Mouse (Mus musculus) stomach, embryonic 16.5 days (tissue): Measurements from ENCODE around the gene Abcc8. TPM values are rescaled to one million over a fixed set of nuclear protein-coding genes. Genes with fewer than 3 reads are reported as not detected.
A peak's percentile ranks its signal among the peaks of the same experiment; 100 is the strongest.
"Not testable (repeated sequence)": the region's sequence is repeated elsewhere in the genome, so short reads cannot be mapped to it uniquely, and the experiment has no call there.

ENCODE experiments used
- ATAC-seq: fragments of 200-750 bp; cut with Nextera tagmentation; 2 replicates; pipeline ENCODE4 v1.8.0; 2017; ENCODE audit warnings: moderate number of reproducible peaks, moderate TSS enrichment; ENCODE audit not compliant: insufficient read depth, low FRiP score
- H3K27ac ChIP-seq: fragments of 300-500 bp; sonication (generic); 2 replicates; pipeline ENCODE4 v1.5.1; 2014; ENCODE audit warnings: low read length
- H3K27me3 ChIP-seq: fragments of 300-500 bp; sonication (generic); 2 replicates; pipeline ENCODE4 v1.6.1; 2014; ENCODE audit warnings: low read length, control low read depth, mixed read lengths; ENCODE audit not compliant: control insufficient read depth, insufficient read depth
- H3K36me3 ChIP-seq: fragments of 300-500 bp; sonication (generic); 2 replicates; pipeline ENCODE4 v1.6.1; 2014; ENCODE audit warnings: low read length; ENCODE audit not compliant: control insufficient read depth, insufficient read depth
- H3K4me1 ChIP-seq: fragments of 300-500 bp; sonication (generic); 2 replicates; pipeline ENCODE4 v1.6.1; 2014; ENCODE audit warnings: low read length, control low read depth, mixed read lengths; ENCODE audit not compliant: control insufficient read depth, insufficient read depth
- H3K4me2 ChIP-seq: fragments of 300-500 bp; sonication (generic); 2 replicates; pipeline ENCODE4 v1.6.1; 2014; ENCODE audit warnings: low read depth, low read length, mixed read lengths
- H3K4me3 ChIP-seq: fragments of 300-500 bp; sonication (generic); replicated peaks from 2 replicates; pipeline ENCODE4 v1.5.1; 2014; ENCODE audit warnings: mild to moderate bottlenecking, low read length
- H3K9ac ChIP-seq: fragments of 300-500 bp; sonication (generic); 2 replicates; pipeline ENCODE4 v1.6.1; 2014; ENCODE audit warnings: low read length
- H3K9me3 ChIP-seq: fragments of 300-500 bp; sonication (generic); replicated peaks from 2 replicates; pipeline ENCODE4 v1.6.1; 2016; ENCODE audit warnings: low read length, control low read depth; ENCODE audit not compliant: control insufficient read depth
- WGBS: fragments of 180-500 bp; shearing (Covaris S2); extraction: QIAGEN DNeasy Blood & Tissue Kit; methylation state at CpG from one replicate; pipeline ENCODE4 v1.1.7; 2014; 5-methylcytosine and 5-hydroxymethylcytosine counted together
- polyA plus RNA-seq: library from polyadenylated mRNA; unstranded; fragments of >200 nt; fragmentation: Nextera tagmentation; extraction: Ambion mirVana; gene quantifications from 2 replicates; pipeline ENCODE4 v1.2.1, GENCODE M21; 2015

Abcc8 gene
- polyA plus RNA-seq, 1 experiment from 2014 or later = 10.6 TPM

DNA sequence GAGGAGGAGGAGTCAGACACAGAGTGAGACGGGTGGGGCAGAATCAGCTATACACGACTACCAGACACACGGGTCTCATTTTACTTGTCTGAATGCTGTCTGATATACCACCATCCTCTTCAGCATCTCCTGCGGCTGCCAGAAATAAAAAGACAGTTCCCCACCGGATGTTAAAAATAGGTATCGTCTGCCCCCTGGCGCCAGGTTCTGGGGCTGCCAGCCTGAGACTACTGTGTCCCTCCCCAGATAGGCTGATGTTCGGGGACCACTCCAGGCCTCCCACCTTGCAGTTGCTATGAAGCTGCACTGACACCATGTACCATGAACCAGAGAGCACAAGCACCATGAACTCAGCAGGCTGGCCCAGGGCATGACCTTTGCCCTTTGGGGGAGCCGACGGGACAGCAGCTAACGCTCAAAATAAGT lies 24.2 kb upstream of the Abcc8 start:
- no peak for ATAC-seq

DNA sequence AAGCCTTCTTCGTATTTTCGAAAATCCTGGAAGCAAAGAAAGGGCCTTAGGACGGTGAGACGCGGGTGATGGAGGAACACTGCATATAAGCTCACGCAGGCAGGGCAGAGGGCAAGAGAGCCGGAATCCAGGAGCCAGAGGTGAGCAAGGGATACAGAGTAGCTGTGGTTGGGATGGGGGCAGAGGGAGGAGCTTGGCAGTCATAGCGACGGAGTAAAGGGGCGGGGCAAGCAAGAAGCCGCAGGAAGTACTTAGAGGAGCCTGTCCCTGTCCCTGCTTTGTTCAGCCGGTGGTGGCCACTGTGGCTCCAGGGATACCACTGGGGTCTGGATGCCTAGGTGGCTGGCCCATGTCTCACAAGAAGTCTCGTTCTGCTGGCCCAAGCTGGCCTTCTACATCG lies 21.8 kb upstream of the Abcc8 start:
- WGBS = 17% methylated on average over 14 of the region's 14 CpGs
- 0 out of 2 replicates have a peak, but pooled peaks have one; percentile 6 for ATAC-seq
- peak overlapping the region; percentile 21; the same call in 1 of the 2 replicates for H3K4me2 ChIP-seq

More for the DNA sequence above, 24.2 kb upstream of the Abcc8 start:
- Histone ChIP-seq H3K4me3 (no peak overlapping the region), H3K36me3 (no peaks in the 10 kb centered on the region), H3K27me3 (no peaks in the 10 kb centered on the region), H3K27ac (no peak overlapping the region), H3K4me1 (no peaks in the 10 kb centered on the region), H3K9ac (no peak overlapping the region), H3K4me2 (no peak overlapping the region), H3K9me3 (no peaks in the 10 kb centered on the region)
- WGBS = 33% methylated on average over 11 of the region's 11 CpGs

DNA sequence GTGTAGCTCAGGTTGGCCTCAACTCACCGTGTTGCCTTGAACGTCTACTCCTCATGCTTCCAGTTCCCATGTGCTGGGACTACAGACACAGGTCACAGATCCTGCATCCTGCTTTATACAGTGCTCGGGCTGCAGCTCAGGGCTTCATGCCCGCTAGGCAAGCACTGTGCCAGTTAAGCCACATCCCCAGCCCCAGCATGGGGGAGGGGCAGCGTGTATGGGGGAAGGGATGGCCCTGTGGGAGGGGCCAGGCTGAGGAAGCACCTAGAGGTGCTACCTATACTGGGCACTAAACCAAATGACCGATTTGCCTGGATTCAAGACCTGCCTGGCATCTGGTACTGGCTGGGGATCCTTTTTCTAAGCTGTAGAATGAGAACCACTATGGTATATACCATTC lies 20.2 kb upstream of the Abcc8 start:
- no peak overlapping the region for H3K27ac ChIP-seq
- ATAC-seq = no peak
- no peaks in the 10 kb centered on the region for H3K27me3 ChIP-seq
- no peak overlapping the region for H3K9ac ChIP-seq
- no peak overlapping the region for H3K4me2 ChIP-seq
- H3K4me3 ChIP-seq = no peak overlapping the region
- no peaks in the 10 kb centered on the region for H3K4me1 ChIP-seq
- 81% methylated on average over 6 of the region's 6 CpGs for WGBS
- no peaks in the 10 kb centered on the region for H3K36me3 ChIP-seq
- H3K9me3 ChIP-seq = no peaks in the 10 kb centered on the region

More for the DNA sequence above, 21.8 kb upstream of the Abcc8 start:
- no peak overlapping the region for H3K27ac ChIP-seq
- no peak overlapping the region for H3K9ac ChIP-seq
- H3K27me3 ChIP-seq = no peaks in the 10 kb centered on the region
- H3K9me3 ChIP-seq = no peaks in the 10 kb centered on the region
- H3K4me3 ChIP-seq = no peak overlapping the region
- H3K4me1 ChIP-seq = no peaks in the 10 kb centered on the region
- no peaks in the 10 kb centered on the region for H3K36me3 ChIP-seq

DNA sequence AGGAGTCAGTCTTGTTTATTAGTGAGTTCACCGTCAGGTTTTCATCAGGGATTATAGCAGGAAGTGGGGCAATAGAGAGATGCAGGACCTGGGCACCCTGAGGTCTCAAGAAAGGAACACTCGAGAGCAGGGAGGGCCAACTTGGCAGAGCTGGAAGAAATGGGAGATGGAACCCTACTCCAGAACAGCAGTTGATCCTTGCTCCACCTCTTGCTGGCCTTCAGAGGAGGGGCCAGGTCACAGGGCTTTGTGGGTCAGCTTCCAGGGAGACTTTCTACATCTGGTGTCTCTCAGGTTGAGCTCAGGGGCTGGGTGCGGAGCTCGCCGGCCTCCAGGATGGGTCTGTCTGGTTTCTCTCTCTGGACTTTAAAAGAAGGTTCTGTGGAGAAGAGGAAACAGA lies 15.5 kb upstream of the Abcc8 start:
- no peak overlapping the region for H3K4me3 ChIP-seq
- H3K27me3 ChIP-seq = no peaks in the 10 kb centered on the region
- H3K27ac ChIP-seq = no peak overlapping the region
- H3K4me2 ChIP-seq = no peak overlapping the region
- H3K9ac ChIP-seq = no peak overlapping the region
- no peaks in the 10 kb centered on the region for H3K36me3 ChIP-seq
- H3K4me1 ChIP-seq = no peaks in the 10 kb centered on the region
- ATAC-seq = no peak
- H3K9me3 ChIP-seq = no peaks in the 10 kb centered on the region
- 70% methylated on average over 5 of the region's 5 CpGs for WGBS

DNA sequence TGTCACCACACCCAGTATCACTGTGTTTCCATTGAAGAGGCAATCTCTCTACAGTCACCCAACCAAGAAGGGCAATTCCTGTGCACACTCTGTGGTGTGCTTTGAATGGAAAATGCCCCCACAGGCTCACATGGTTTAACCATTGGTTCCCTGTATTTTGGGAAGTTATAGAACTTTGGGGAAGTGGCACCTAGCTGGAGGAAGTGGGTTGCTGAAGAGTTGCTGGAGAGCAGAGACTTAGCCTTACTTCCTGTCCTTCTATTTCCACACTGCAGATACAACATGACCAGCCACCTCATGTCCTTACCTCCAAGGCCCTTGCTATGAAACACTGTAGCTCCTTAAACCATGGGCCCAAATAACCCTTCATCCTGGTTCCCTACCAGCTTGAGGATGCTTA lies 4.4 kb upstream of the Abcc8 start:
- Histone ChIP-seq H3K4me3 (no peak overlapping the region), H3K4me1 (no peaks in the 10 kb centered on the region), H3K27me3 (peaks cover 6% of the 10 kb centered on the region; the same call in 1 of the 2 replicates), H3K27ac (no peak overlapping the region), H3K4me2 (no peak overlapping the region), H3K36me3 (no peaks in the 10 kb centered on the region), H3K9me3 (no peaks in the 10 kb centered on the region), H3K9ac (no peak overlapping the region)
- ATAC-seq = no peak

DNA sequence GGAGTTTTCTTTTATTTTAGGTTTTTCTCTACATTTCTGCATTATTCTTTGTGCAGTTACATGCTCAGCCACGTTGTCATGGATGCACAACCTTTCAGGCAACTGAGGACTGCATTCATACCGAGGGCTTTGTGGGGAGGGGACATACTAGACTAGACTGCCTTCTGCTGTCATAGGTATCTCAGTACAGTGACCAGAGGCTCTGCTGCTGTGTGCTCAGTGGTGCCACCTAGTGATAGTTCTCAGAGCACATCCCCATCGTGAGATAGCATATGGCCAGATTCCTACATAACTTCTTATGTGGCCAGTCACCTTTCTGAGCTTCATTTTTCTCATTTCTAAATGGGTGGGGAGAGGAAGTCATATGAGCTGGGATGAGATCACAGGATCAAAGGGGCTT lies 1.8 kb upstream of the Abcc8 start:
- no peak overlapping the region for H3K27ac ChIP-seq
- ATAC-seq = peak; percentile 56; the same call in 1 of the 2 replicates
- no peak overlapping the region for H3K4me3 ChIP-seq
- H3K9ac ChIP-seq = no peak overlapping the region
- H3K4me2 ChIP-seq = no peak overlapping the region
- no peaks in the 10 kb centered on the region for H3K9me3 ChIP-seq
- WGBS = under 1% methylated on average over 3 of the region's 3 CpGs
- no peaks in the 10 kb centered on the region for H3K4me1 ChIP-seq
- H3K36me3 ChIP-seq = no peaks in the 10 kb centered on the region
- peaks cover 10% of the 10 kb centered on the region; the same call in 1 of the 2 replicates for H3K27me3 ChIP-seq

DNA sequence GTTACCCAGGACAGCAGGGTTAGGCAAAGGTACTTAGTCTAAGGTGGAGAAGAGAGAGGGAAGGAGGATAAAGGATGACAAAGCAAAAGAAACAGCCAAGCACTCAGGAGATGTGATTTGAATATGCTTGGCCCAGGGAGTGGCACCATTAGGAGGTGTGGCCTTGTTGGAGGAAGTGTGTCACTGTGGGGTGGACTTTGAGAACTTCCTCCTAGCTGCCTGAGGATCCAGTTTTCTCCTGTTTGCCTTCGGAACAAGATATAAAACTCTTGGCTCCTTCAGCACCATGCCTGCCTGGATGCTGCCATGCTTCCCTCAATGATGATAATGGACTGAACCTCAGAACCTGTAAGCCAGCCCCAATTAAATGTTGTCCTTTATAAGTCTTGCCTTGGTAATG lies 10.9 kb downstream of the Abcc8 start:
- H3K4me1 ChIP-seq, H3K9ac ChIP-seq, H3K9me3 ChIP-seq, H3K27ac ChIP-seq, H3K27me3 ChIP-seq, H3K36me3 ChIP-seq, H3K4me2 ChIP-seq, H3K4me3 ChIP-seq: not testable (repeated sequence)
- 79% methylated on average over 1 of the region's 1 CpGs for WGBS
- ATAC-seq = peak; percentile 44; the same call in 1 of the 2 replicates

DNA sequence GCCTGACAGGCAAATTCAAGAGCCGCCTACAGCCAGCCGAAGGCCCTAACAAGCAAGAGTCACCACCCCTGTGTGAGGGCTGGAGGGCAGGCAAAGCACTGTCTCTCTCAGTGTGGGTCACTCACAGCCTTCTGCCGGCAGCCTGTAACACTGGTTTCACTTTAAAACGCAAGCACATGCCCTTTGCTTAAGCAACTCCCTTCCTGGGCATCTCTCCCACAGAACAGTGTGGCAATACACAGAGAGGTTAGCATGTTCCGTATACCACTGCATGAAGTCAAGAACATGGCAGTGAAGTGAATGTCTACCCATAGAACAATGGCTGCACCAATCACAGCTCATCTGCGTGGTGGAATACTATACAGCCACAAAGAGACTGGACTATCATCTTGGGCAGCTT lies 11.4 kb downstream of the Abcc8 start:
- Histone ChIP-seq H3K36me3 (no peaks in the 10 kb centered on the region), H3K27me3 (no peaks in the 10 kb centered on the region), H3K4me3 (no peak overlapping the region), H3K9me3 (no peaks in the 10 kb centered on the region), H3K4me2 (no peak overlapping the region), H3K4me1 (no peaks in the 10 kb centered on the region), H3K27ac (no peak overlapping the region), H3K9ac (no peak overlapping the region)
- ATAC-seq = no peak
- 91% methylated on average over 6 of the region's 6 CpGs for WGBS

DNA sequence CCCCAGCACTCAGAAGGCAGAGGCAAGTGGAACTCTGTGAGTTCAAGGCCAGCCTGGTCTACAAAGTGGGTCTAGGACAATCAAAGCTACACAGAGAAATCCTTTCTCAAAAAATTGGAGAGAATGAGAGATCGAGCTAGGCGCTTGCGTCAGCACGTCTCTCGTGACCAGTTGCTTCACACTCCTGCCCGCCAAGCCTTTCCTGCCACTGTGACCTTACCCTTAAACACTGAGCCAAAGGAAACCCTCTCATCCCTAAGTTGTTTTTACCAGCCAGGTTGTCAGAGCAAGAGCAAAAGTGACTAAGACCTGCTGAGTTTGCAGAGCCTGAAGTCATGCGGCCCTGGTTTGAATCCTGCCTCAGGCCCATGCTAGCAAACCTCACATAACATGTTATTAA lies 11.9 kb downstream of the Abcc8 start:
- 95% methylated on average over 7 of the region's 7 CpGs for WGBS
- Histone ChIP-seq H3K4me2 (no peak overlapping the region), H3K27ac (no peak overlapping the region), H3K36me3 (no peaks in the 10 kb centered on the region), H3K9ac (no peak overlapping the region), H3K9me3 (no peaks in the 10 kb centered on the region), H3K4me3 (no peak overlapping the region), H3K27me3 (no peaks in the 10 kb centered on the region), H3K4me1 (no peaks in the 10 kb centered on the region)
- no peak for ATAC-seq

DNA sequence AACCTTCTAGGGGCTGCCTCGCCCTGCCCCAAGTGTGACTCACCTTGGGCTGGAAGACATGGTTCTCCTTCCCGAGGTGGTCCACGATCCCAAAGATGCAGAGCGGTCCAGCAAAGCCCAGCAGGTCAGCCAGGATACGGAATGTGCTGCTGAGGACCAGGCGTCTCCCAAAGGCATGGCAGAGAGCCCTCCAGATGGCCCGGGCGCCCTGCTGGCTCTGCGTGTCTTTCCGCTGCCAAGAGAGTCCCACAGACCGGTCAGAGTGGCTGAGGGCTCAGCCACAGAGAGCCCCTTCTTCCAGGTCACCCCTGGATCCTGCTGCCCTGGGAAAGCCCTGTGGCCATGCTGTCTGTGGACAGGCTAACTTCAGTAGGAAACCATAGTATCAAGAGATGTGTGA lies 14.0 kb downstream of the Abcc8 start:
- ATAC-seq = no peak

More for the DNA sequence above, 14.0 kb downstream of the Abcc8 start:
- no peak overlapping the region for H3K4me3 ChIP-seq
- no peaks in the 10 kb centered on the region for H3K27me3 ChIP-seq
- H3K27ac ChIP-seq = no peak overlapping the region
- no peaks in the 10 kb centered on the region for H3K9me3 ChIP-seq
- H3K36me3 ChIP-seq = no peaks in the 10 kb centered on the region
- H3K9ac ChIP-seq = no peak overlapping the region
- 89% methylated on average over 11 of the region's 11 CpGs for WGBS
- no peak overlapping the region for H3K4me2 ChIP-seq
- no peaks in the 10 kb centered on the region for H3K4me1 ChIP-seq
